Mouse (Mus musculus) large intestine, adult 2 months (tissue): ENCODE measurements around the gene Lca5l. TPM values are rescaled to one million over a fixed set of nuclear protein-coding genes. Genes with fewer than 3 reads are reported as not detected.
A peak's percentile ranks its signal among the peaks of the same experiment; 100 is the strongest.

Experiments used
- DNase-seq: peaks from one replicate; pipeline ENCODE4 v3.0.0-alpha.2; 2012; ENCODE audit warnings: low read depth, low spot score
- WGBS: fragments of 180-500 bp; shearing (Covaris S2); methylation state at CpG from one replicate; pipeline ENCODE4 v1.1.7; 2018; 5-methylcytosine and 5-hydroxymethylcytosine counted together
- polyA plus RNA-seq: library from polyadenylated mRNA; depleted of rRNA; stranded (reverse); fragments of >200 nt; gene quantifications from 2 replicates; pipeline ENCODE4 v1.2.3, GENCODE M21; 2012; rRNA removed

Gene Lca5l
- 0.16 TPM in 1 of 2 replicates, not detected in the other for polyA plus RNA-seq

DNA sequence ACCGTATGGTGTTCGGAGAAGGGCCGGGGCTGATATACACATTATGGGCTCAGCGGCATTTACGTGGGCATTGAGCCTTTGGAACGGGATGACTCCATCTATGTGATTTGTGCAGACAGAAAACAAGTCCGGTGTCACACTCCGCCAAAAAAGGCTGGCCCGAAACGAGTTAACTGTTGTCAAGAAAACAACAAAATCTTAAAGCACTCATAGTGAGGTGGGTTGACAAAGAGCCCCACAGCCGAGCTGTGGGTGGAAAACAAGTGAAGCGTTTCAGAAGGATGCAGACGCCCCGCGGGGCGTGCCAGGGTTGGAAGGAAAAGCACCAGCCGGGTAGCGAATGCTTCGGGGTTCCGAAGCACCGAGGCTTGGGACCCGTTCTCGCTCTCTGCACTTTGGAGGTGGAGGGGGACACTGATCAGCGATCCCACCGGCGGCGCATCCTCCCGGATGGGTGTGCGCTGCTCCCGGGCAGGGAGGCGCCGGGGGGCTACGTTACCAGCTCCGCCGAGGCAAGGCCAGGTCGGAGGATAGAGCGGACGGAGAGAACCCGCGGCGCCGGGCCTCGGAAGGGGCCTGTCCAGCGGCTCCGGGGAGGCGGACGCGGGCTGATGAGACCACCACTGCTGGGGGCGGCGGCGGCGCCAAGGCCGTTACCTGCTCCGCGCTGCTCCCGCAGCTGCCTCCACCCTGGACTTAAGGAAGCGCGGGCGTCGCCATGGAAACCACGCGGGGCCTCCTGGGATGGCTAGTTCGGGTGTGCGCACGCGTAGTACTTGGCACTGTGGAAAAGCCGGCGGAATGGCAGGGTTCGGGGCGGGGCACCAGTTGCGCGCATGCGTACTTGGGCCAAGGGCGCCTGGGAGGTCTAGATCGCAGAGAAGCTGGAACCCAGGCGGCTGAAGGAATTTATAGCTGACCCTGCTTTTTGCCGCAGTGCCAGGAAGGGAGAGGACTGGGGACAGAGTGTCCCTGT is at the start of gene Lca5l:
Gene Lca5l (minus strand): TSS at position 741 of the 976 bp plus-strand sequence.
- under 1% methylated on average over 75 of the region's 77 CpGs for WGBS
- peak; percentile 97 for DNase-seq

DNA sequence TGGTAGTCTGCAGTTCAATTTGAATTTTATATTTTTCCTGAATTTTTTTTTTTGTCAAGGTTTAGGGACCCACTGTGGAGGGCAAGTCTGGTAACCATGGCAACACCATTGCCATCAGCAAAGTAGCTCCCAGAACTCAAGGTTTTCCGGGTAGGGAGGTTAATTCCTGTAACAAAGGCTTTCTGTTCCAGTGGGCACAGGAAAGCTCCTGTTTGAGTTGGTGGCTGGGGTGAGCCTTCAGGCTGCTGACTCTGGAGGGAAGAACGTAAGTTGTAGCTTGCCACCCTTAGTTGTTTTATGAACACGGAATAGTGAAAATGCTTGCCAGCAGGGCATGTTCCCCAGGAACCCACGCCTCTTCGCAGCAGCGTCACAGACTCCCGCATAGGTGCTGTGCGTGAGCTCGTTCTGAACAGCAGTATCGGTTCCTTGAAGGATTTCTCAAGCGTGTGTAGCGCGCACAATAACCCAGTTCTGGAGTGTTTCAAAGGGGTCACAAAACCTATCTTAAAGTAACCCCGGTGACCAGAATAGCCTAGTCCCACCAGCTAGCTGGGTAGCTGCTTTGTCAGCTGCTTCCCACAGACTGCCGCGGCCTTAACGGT is 43.4 kb upstream of the Lca5l start, which contains the start of gene B3galt5:
Gene B3galt5 (plus strand): TSS at position 436 of the 605 bp plus-strand sequence.
- DNase-seq = no peak
- 77% methylated on average over 17 of the region's 17 CpGs for WGBS

DNA sequence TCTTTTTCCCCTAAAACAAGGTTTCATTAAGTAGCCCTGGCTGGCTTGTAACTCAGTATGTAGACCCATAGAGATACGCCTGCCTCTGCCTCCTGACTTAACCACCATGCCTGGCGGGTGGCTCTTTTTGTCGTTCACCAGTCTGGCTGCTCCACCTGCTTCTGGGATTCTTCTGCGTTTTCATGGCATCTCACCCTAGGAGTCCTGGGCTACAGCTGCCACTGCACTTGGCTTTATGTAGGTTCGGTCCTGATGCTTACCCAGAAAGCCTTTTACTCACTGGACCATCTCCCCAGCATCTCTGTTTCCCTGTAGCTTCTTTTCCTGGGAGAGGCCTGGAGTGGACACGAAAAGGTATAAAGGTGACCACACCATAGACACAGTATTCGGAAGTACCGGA is 41.9 kb upstream of the Lca5l start:
- no peak for DNase-seq
- 91% methylated on average over 8 of the region's 8 CpGs for WGBS

DNA sequence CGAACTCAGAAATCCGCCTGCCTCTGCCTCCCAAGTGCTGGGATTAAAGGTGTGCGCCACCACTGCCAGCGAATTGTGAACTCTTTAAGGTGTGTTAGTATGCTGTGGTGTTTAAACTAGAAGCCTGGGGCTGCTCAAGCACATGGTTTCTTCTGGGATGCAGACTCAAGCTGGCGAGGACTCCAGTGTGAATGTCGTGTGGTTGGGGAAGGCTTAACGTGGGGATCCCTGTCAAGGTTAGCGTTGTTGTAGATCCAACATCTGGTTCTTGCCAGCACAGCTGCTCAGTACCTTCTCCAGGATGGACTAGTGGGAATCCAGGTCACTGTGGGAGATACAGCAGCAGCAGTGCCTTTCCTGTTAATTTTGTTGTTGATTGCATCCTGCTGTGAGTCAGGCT is 39.9 kb upstream of the Lca5l start:
- WGBS = 90% methylated on average over 8 of the region's 8 CpGs
- DNase-seq = no peak

DNA sequence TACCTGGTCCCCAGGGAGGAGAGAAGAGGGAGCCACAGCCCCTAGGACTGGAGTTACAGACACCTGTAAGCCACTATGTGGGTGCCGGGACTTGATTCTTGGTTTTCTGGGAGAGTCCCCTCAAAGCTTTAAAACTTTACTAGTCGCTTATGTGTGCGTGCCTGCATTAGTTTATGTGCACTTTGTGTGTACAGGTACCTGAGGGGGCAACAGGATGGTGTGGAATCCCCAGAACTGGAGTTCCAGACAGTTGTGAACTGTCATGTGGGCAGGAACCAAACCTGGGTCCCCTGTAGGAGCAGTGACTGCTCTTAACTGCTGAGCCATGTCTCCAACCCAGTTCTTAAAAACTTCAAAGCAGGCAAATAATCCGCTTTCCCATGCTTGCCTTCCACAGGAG is 39.2 kb upstream of the Lca5l start:
- DNase-seq = no peak
- 95% methylated on average over 4 of the region's 4 CpGs for WGBS

DNA sequence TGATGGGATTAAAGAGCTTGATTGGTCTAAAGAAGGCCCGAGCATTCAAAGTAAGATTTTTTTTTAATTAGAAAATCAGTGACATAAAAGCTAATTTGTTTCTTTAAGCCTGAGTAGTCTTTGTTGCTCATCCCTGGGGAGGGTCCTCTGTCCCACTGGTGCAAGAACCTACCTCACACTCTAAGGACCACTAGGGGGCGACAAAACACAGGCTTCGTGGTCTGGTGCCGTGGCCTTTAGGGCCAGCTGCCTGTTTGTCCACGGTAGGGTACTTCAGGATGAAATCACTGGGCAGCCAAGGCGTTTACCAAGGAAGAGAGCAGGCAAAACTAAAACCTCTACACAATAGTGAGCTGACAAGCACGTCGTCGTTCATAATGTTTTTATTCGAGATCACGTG is 38.3 kb upstream of the Lca5l start:
- peak; percentile 67 for DNase-seq
- 30% methylated on average over 11 of the region's 11 CpGs for WGBS

DNA sequence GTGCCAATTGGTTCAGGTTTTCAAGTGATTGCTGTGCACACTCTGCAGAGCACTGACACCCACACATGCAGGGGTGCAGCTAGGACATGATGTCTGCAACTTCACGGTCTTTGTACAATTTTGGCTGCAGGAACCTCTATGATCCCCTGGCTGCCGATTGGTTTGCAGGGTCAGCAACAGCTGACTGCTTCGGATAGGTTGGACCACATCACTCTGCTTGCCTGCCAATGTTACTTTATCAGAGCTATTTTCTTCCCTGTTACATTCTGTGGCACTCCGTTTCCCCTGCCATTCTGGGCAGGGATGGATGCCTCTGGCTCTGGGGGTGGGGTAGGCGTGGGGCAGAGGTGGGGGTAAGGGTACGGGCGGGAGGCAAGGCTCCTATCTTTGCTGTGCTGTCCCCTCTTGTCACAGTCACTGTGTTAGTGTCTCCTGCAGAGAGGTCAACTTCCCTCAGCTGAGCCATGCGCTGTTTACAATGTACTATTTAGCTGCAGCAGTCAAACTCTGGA is 37.0 kb upstream of the Lca5l start:
- DNase-seq = no peak
- 75% methylated on average over 8 of the region's 8 CpGs for WGBS

DNA sequence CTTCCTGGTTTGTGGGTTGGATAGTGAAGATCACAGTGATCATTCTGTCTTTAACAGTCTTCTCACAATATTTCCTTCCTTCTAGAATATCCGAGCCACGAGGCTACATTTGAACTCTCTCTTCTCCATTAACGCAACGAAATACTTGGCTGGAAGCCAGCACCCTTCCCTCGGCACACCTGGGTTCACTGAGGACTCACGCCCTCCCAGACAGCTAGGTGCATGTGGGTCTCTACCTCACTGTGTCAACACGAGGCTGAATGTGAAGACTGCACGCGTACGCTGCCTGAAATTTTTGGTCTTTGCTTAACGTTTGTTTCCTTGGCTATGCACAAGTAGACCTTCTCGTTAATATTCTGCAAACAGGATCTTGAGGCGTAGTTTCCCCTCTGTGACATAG is 36.4 kb upstream of the Lca5l start:
- no peak for DNase-seq
- WGBS = 27% methylated on average over 13 of the region's 13 CpGs

DNA sequence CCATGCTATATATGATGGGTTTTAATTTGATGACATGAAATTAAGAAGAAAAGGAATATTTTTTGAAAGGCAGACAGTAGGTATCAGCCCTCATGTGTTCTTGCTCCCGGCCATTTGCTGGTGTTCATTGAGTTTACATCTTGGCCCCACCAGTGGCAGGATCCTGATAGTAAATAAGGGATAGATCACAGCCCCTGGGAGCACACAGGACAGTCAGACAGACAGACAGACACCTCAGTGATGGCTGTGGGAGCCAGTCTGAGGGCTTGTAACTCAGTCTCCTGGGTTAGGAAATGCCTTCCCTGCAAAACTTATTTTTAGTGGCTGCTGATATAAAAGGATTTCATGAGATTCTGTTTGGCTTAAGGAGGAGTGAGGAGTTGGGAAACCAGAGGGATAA is 30.4 kb upstream of the Lca5l start:
- WGBS = 67% methylated on average over 1 of the region's 1 CpGs
- no peak for DNase-seq

DNA sequence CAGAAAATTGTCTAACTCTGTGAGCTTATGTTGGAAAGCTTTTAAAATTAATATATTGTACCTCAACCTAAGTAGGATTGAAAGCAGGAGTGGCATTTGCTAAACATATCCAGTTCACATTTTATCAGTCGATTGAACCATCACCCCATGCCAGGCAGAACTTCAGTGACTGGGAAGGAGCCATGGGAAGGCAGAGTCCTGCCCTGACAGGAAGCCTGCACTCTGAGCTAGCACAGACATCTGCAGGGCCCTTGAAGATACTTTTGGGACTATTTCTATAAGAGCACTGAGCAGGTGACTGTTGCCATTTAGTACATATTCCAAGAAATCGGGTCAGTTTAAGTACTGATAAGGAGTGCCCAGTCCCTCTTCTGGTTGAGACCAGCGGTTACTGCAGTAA is 29.9 kb upstream of the Lca5l start:
- no peak for DNase-seq
- WGBS = 77% methylated on average over 3 of the region's 3 CpGs

DNA sequence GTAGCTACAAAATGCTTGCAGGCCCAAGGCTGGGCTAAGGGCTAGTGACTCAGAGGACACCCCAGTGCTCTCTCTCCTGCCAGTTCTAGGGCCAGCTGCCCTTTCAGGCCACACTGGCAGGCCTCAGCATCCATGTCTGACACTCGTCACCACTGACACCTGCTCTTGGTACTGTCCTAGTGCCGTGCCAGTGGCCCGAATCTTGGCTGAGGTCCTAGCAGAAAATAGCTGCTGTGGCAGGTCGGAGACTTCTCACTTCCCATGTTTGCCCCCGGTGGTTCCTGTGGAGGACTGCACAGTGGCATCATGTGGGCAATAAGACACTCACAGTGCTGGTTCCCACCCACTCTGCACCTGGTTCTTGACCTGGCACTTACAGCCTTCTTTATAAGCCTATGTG is 29.4 kb upstream of the Lca5l start:
- 54% methylated on average over 5 of the region's 5 CpGs for WGBS

DNA sequence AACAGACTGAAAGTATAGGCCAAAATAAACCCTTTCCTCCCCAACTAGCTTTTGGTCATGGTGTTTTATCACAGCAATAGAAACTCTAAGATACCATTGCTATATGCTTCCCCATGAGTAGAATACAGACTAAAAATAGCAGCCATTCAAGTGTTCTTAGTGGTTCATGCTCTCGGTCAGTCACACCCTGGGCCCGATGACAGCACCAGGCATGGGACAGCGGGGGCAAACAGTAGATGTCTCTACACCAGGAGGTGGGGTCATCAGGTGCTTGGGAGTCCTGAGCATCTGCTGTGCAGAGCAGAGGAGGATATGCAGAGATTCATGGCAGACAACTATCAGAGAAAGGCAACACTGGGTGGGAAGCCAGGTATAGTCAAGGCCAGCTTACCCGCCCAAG is 21.0 kb upstream of the Lca5l start:
- 96% methylated on average over 4 of the region's 4 CpGs for WGBS
- DNase-seq = no peak

More for the DNA sequence above, 29.4 kb upstream of the Lca5l start:
- DNase-seq = no peak

DNA sequence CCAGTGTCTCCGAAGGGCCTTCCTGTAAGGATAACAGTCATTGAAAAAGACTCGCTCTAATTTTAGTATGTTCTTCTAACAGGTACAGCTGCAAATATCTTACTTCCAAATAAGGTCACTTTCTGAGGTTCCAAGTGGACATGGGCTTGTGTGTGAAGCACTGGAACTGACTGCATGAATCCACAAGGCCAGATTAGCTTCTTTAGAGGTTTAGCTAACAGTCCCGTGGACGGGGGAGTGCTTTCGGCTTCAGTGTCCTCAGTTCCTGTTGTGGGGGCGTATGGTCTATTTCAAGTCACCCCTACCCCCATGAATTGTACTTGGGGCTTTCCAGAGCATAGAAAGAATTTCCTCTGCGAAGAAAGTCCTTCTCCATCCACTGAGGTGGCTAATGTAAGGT is 18.8 kb upstream of the Lca5l start:
- 84% methylated on average over 7 of the region's 7 CpGs for WGBS
- no peak for DNase-seq

DNA sequence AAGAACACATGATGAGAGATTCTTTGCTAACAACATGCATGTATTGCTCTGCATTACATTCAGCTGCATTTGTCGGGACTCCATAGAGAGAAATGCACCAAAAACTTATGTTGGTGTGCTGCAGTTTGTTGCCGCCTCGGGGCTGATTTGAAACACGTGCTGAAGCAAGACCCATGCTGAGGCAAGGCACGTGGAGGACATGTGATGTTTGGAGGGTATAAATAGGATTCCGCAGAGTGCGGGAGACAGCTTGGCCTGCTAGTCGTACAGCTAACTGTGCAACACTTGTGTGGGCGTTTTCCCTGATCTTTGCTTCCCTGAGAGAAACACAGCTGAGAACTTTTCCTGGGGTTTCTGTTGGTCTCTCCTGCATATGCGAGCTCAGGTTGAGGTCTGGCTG is 17.7 kb upstream of the Lca5l start:
- no peak for DNase-seq
- WGBS = 88% methylated on average over 10 of the region's 10 CpGs

DNA sequence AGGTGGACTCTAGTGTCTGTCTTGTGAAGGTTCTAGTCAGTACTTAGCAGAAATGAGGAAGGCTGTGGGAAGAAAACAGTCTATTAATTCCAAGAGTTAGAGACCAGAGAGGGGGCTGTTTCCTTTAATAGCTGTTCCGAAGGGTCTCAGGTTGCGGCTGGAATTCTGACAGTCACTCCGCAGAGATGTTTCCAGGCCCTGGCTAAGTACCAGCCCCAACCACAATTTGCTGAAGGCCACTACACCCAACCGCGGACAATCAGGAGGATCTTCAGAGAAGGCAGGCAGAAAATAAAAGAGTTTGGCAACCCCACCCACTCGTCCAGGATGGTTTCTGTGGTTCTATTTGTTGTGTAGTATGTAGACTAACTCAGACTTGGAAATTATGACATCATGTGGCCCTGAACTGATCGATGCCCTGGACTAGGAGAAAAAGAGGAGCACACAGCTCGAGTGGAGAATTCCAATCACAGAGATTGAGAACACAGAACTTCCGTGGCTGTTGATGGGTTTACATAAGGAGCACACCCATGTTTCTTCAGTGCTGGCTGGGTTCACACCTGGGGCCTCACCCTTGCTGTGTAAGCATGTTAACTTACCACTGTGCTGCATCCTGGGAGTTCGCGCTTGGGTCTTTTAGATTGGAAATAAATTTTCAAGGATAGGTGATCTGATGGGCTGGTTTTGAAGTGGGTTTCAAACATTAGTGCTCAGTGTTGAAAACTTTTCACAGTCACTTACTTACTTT is 9.6 kb upstream of the Lca5l start:
- WGBS = 50% methylated on average over 11 of the region's 11 CpGs
- no peak for DNase-seq

DNA sequence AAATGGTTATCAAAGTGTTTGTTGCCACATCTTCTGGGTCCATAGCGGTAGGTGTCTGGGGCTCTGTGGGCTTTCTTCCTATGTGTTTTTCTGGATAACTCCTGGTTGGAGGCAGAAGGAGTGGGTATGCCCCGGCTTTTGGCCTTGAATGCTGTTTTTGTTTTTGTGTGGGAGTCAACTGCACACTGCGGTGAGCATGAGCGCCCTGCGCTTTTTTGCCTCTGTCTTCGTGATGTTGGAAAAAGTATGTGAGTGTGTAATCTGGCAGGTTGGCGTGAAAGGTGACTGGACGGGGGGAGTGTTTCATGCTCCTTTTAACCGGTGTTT is 8.6 kb upstream of the Lca5l start:
- WGBS = 37% methylated on average over 9 of the region's 9 CpGs

DNA sequence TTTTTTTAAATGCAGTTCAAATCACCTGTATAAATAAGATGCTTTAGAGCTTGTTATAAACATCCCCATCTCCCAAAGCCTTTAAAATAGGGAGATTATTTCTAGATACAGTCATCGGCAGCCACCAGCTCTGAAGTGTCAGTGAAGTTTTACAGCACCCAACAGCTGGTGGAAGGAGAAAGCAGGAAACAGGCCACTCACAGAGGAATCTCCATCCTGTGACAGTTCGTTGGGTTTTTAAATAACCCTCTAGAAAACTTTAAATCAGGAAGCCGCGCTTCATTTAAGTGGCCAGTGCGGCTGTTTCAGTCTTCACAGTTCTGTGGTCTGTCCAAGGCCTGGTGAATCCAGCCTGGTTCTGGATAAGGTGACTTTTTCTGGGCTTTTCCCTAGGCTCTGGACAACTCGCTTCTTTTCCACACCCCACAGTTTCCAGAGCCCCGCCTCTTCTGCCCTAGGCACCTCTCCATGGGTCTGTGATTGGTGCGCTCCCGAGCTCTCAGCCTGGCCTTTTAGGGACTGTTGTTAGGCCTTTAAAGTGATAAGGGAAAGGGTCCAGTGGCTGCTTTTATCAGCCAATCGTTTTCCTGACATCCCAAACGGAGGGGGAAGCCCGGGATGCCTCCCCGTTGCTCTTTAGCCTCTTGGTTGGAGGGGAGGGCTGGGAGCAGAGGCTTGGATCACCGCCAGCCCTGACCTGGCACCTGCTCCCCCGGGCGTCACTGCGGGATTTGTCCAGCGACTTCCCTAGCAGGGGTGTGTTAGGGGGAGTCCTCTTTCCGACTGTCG is 8.0 kb upstream of the Lca5l start, which contains the start of gene Sh3bgr:
Gene Sh3bgr (plus strand): TSS at position 538 of the 789 bp plus-strand sequence.
- peak; percentile 66 for DNase-seq
- 1% methylated on average over 20 of the region's 20 CpGs for WGBS

More for the DNA sequence above, 8.6 kb upstream of the Lca5l start:
- DNase-seq = no peak

DNA sequence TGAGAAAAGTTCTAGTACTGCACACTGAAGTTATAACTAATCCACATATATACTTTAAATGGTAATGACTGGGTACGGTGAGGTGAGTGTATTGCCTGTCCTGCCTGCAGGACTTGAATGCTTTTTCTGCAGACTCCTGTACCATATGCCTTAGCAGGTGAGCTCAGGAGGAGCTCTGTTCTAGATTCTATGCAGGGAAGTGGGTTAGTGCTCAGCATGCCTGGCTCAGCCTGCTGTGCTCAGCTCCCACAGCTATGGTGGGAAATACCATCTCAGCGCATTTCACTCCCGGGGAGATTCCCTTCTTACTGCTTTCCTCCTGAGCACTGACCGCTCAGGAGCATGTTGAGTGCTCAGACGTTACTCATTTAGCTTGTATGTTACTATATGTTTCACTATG is 4.5 kb downstream of the Lca5l start:
- 90% methylated on average over 5 of the region's 5 CpGs for WGBS
- no peak for DNase-seq

DNA sequence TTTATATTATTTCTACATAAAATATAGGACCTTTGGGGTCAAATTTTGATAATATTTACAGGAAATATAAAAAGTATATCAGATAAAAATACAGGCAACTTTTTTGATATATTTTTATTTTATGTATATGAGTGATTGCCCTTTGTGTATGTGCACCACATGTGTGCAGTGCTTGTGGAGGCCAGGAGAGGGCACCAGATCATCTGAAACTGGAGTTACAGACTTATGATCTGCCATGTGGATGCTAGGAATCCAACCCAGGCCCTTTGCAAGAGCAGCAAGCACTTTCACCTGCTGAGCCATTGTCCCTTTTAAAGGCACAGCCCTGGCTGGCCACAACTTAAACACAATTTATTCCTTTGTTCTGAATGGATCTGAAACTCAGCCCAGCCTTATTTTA is 12.9 kb downstream of the Lca5l start:
- no peak for DNase-seq
